Mouse (Mus musculus) kidney, adult 11 months (tissue): ENCODE measurements around the gene Rtn3.

Source experiments
- DNase-seq: peaks from one replicate; pipeline ENCODE4 v3.0.0; 2022

Rtn3 gene

GRCm38 (mm10) chr19:7377639-7378038, 105.4 kb downstream of the Rtn3 start:
- DNase-seq: no peak
